Mouse (Mus musculus) lung, postnatal 0 days (tissue): Measurements from ENCODE around the gene AL731706.2. TPM values are rescaled to one million over a fixed set of nuclear protein-coding genes. Genes with fewer than 3 reads are reported as not detected.
"Not testable (repeated sequence)": the region's sequence is repeated elsewhere in the genome, so short reads cannot be mapped to it uniquely, and the experiment has no call there.

Experiments used
- ATAC-seq: fragments of 200-750 bp; cut with Nextera tagmentation; 2 replicates; pipeline ENCODE4 v1.8.0; 2017; ENCODE audit warnings: moderate library complexity
- DNase-seq: peaks from one replicate; pipeline ENCODE4 v3.0.0-alpha.2; 2016; ENCODE audit warnings: low spot score
- H3K27ac ChIP-seq: fragments of 300-500 bp; sonication (generic); 2 replicates; pipeline ENCODE4 v1.5.1; 2014; ENCODE audit warnings: antibody characterized with exemption, mild to moderate bottlenecking, low read length, mixed read lengths
- H3K27me3 ChIP-seq: fragments of 300-500 bp; sonication (generic); replicated peaks from 2 replicates; pipeline ENCODE4 v1.6.1; 2014; ENCODE audit warnings: low read length, mixed read lengths; ENCODE audit not compliant: insufficient read depth
- H3K36me3 ChIP-seq: fragments of 300-500 bp; sonication (generic); 2 replicates; pipeline ENCODE4 v1.6.1; 2014; ENCODE audit warnings: low read length, mixed read lengths; ENCODE audit not compliant: insufficient read depth
- H3K4me1 ChIP-seq: fragments of 300-500 bp; sonication (generic); 2 replicates; pipeline ENCODE4 v1.6.1; 2014; ENCODE audit warnings: antibody characterized with exemption, low read depth, low read length, mixed read lengths; ENCODE audit not compliant: insufficient read depth
- H3K4me2 ChIP-seq: fragments of 300-500 bp; sonication (generic); replicated peaks from 2 replicates; pipeline ENCODE4 v1.6.1; 2014; ENCODE audit warnings: low read depth, mild to moderate bottlenecking, low read length, moderate library complexity, mixed read lengths
- H3K4me3 ChIP-seq: fragments of 300-500 bp; sonication (generic); 2 replicates; pipeline ENCODE4 v1.5.1; 2014; ENCODE audit warnings: low read depth, low read length
- H3K9ac ChIP-seq: fragments of 300-500 bp; sonication (generic); replicated peaks from 2 replicates; pipeline ENCODE4 v1.6.1; 2014; ENCODE audit warnings: low read depth, mild to moderate bottlenecking
- H3K9me3 ChIP-seq: fragments of 300-500 bp; sonication (generic); 2 replicates; pipeline ENCODE4 v1.6.1; 2016; ENCODE audit warnings: low read length, mixed read lengths
- CTCF ChIP-seq: IDR thresholded peaks from 2 replicates; pipeline ENCODE4 v1.5.1; 2016; ENCODE audit warnings: antibody characterized with exemption, mild to moderate bottlenecking
- EP300 ChIP-seq: IDR thresholded peaks from 2 replicates; pipeline ENCODE4 v1.6.1; 2016; ENCODE audit warnings: antibody characterized with exemption, mild to moderate bottlenecking, control low read depth
- WGBS: fragments of 180-500 bp; shearing (Covaris S2); extraction: QIAGEN DNeasy Blood & Tissue Kit; methylation state at CpG from one replicate; pipeline ENCODE4 v1.1.7; 2014; 5-methylcytosine and 5-hydroxymethylcytosine counted together
- polyA plus RNA-seq: library from polyadenylated mRNA; unstranded; fragments of >200 nt; fragmentation: Nextera tagmentation; extraction: Ambion mirVana; gene quantifications from 2 replicates; pipeline ENCODE4 v1.2.1, GENCODE M21; 2015

Gene AL731706.2
- polyA plus RNA-seq, 1 experiment from 2014 or later: 21.4 TPM

DNA sequence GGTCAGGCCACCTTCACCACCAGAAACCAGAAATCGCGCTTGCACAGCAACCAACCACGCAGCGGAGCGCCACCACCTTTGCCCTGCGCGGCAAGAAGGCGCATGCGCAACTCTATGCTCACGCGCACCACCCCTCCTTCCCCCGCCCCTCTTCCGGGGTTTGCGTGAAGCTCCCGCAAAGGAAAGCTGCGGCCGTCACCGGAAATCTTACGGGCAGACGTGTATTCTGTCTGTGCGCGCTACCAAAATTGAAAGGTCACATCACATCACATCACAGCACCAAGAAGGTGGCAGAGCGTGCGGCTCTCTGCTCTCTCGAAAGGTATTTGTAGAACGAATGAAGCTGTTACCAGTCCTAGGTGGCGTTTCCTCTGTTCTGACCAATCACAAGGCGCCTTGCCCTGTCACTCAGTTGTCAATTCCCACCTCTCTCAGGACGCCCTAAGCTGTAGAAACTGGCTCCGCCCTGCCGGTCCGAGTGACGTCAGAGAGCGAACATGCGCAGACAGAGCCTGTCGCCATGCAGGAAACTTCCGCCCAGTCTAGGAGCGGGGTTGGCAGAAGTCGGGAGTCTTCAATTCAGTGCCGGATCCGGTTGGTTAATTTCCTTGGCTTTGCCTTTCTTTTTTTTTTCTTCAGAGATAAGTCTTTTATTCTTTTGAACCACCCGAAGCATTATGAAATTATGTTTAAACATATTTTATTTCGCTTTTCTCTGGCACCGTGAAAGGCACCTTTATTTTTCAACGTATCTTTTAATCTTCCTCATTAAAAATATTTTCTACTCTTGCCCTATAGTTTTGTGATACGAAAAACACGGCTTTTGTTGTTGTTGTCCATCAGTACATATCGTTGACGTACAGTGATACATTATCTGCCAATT lies 5.8 kb upstream of the AL731706.2 start, which contains the start of the genes Slx4ip, AL731706.1 and Mkks:
TSS of gene Slx4ip (plus strand) at position 151 of the 883 bp plus-strand sequence.
TSS of gene AL731706.1 (minus strand) at position 322 of the 883 bp plus-strand sequence.
TSS of gene Mkks (minus strand) at position 322 of the 883 bp plus-strand sequence.
- H3K4me1 ChIP-seq: peaks cover 4% of the 10 kb centered on the region; the same call in 1 of the 2 replicates
- peak within 1 kb of the TSS; percentile 94 for H3K27ac ChIP-seq
- H3K4me3 ChIP-seq: peak within 1 kb of the TSS; percentile 80
- H3K36me3 ChIP-seq: no peaks in the 10 kb centered on the region
- DNase-seq (peak; percentile 99), ATAC-seq (peak; percentile 98)
- no peaks in the 10 kb centered on the region for H3K9me3 ChIP-seq
- TF ChIP-seq EP300: no peak
- peak; percentile 41 for TF ChIP-seq CTCF
- H3K4me2 ChIP-seq: peak within 1 kb of the TSS; percentile 54
- H3K9ac ChIP-seq: peak within 1 kb of the TSS; percentile 66
- under 1% methylated on average over 49 of the region's 49 CpGs for WGBS
- H3K27me3 ChIP-seq: no peaks in the 10 kb centered on the region

DNA sequence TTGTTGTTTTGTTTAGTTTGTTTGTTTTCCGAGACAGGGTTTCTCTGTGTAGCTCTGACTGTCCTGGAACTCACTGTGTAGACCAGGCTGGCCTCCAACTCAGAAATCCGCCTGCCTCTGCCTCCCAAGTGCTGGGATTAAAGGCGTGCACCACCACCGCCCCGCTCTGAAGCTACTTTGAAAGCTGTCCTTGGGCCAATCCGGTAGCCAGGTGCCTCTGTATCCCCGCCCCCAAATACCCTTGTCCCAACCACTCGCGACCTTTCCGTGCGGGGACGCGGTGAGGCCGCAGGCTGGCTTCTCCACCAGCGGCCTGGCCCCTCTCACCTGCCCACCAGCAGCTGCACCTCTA lies 5.2 kb upstream of the AL731706.2 start:
- not testable (repeated sequence) for H3K36me3 ChIP-seq, H3K9me3 ChIP-seq, H3K4me1 ChIP-seq, H3K27me3 ChIP-seq, DNase-seq
- peak overlapping the region; percentile 54 for H3K4me2 ChIP-seq
- 5% methylated on average over 15 of the region's 15 CpGs for WGBS
- ATAC-seq: peak; percentile 57
- H3K9ac ChIP-seq: peak overlapping the region; percentile 66
- peak overlapping the region; percentile 94 for H3K27ac ChIP-seq
- peak overlapping the region; percentile 80 for H3K4me3 ChIP-seq

DNA sequence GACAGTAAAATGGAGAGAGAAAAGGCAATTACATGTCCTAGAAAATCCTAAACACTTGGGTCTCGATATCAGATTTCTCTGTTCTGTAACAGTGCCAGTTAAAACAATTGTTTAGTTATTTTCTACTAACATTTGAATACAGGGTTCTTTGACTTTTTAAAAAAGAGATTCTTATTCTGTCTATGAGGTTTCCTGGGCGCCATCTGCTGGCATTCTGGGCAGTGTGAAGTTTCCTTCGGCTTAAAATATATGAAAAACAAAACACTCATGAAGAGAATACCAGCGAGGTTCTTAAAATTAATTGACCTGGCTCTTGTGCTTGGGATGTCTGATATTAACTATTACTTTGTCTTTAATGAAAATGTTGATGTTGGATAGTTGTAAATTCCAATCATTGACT lies 1.4 kb upstream of the AL731706.2 start:
- ATAC-seq: no peak
- peak; percentile 61 for TF ChIP-seq CTCF
- no peak for TF ChIP-seq EP300
- no peak overlapping the region for H3K4me3 ChIP-seq
- peaks cover 4% of the 10 kb centered on the region; the same call in 1 of the 2 replicates for H3K4me1 ChIP-seq
- H3K27me3 ChIP-seq: no peaks in the 10 kb centered on the region
- no peak overlapping the region for H3K4me2 ChIP-seq
- H3K9ac ChIP-seq: no peak overlapping the region
- 52% methylated on average over 4 of the region's 4 CpGs for WGBS
- no peaks in the 10 kb centered on the region for H3K9me3 ChIP-seq
- no peak overlapping the region for H3K27ac ChIP-seq
- peaks cover 5% of the 10 kb centered on the region; the same call in 1 of the 2 replicates for H3K36me3 ChIP-seq
- DNase-seq: peak; percentile 18

DNA sequence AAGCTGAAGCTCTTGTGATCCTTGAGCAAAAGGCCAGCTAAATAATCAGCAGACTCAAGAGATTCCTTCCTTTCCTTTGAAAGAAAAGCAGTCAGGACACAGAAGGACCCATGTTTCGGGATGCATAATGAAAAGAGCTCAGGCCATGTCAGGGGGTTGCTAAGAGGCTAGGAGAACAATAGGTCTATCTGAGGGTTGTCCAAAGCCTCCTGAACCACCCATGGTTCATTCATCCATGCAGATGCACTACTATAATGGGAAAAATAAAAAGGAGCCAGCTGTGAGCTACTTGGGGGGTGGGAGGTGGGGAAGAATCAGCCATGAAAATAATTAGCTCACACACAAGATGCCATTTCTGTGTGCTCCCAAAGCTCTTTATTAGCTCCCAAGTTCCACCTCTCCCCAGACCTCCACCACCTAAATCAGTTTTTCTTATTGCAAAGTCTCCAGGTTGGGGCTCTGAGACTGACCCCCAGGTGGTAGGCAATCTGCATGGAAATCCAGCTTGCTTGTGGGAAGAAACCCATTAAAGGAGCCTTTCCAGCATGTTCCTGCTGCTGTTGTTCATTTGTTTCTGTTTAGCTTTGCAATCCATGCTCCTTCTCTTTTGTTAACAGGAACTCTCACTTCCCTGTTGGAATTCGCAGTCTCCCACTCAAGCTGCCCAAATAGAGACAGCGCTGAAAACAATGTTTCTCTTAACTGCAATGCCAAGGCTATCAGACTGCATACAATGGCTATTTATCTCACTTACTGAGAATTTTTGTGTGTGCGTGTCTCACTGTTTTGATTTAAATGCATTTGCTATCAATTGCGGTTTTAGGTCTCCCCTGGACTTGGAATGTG lies 30.7 kb downstream of the AL731706.2 start:
- DNase-seq: no peak
- no peak overlapping the region for H3K4me2 ChIP-seq
- H3K27me3 ChIP-seq: no peaks in the 10 kb centered on the region
- H3K4me1 ChIP-seq: no peaks in the 10 kb centered on the region
- H3K9me3 ChIP-seq: no peaks in the 10 kb centered on the region
- no peak overlapping the region for H3K27ac ChIP-seq
- no peak overlapping the region for H3K9ac ChIP-seq
- no peak for TF ChIP-seq EP300
- no peak for TF ChIP-seq CTCF
- H3K4me3 ChIP-seq: no peak overlapping the region
- ATAC-seq: no peak
- H3K36me3 ChIP-seq: no peaks in the 10 kb centered on the region
- 50% methylated on average over 5 of the region's 5 CpGs for WGBS

DNA sequence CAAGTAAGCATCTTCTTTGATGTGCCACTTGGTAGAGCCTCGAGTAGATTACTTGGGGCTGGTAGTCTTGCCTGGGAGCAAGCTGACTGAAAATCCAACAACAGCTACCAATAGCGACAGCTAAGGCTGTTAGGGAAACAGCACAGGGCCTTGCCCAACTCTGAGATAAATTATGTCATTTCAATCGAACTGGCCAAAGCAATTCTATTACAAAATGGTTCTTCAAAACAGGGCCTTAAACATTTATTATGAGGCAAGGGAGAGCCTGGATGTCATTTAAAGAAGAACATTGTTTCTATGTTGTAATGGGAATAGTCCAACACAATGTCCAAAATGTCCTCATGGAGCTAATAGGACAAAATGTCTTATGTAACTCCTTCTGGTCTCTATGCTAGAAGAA lies 35.1 kb downstream of the AL731706.2 start:
- H3K27me3 ChIP-seq: no peaks in the 10 kb centered on the region
- DNase-seq (no peak), ATAC-seq (no peak)
- no peak overlapping the region for H3K4me3 ChIP-seq
- H3K4me1 ChIP-seq: no peaks in the 10 kb centered on the region
- no peak overlapping the region for H3K27ac ChIP-seq
- no peaks in the 10 kb centered on the region for H3K9me3 ChIP-seq
- WGBS: 49% methylated on average over 3 of the region's 3 CpGs
- H3K4me2 ChIP-seq: no peak overlapping the region
- H3K9ac ChIP-seq: no peak overlapping the region
- H3K36me3 ChIP-seq: no peaks in the 10 kb centered on the region
- TF ChIP-seq EP300 (no peak), CTCF (no peak)

- DNase-seq (no peak), ATAC-seq (no peak)
- Histone ChIP-seq H3K4me2 (no peak overlapping the region), H3K27me3 (no peaks in the 10 kb centered on the region), H3K4me3 (no peak overlapping the region), H3K9ac (no peak overlapping the region), H3K27ac (no peak overlapping the region), H3K4me1 (no peaks in the 10 kb centered on the region), H3K9me3 (no peaks in the 10 kb centered on the region), H3K36me3 (no peaks in the 10 kb centered on the region)
- WGBS: 37% methylated on average over 1 of the region's 1 CpGs
- TF ChIP-seq CTCF (no peak), EP300 (no peak)
Observed at GRCm38 (mm10) chr2:136837994-136838393, 47.5 kb downstream of the AL731706.2 start.
